Mouse (Mus musculus) heart, adult 2 months (tissue): ENCODE results near the gene Amy2a1. TPM values are rescaled to one million over a fixed set of nuclear protein-coding genes. Genes with fewer than 3 reads are reported as not detected.
"Not testable (repeated sequence)": the region's sequence is repeated elsewhere in the genome, so short reads cannot be mapped to it uniquely, and the experiment has no call there.

Source experiments
- DNase-seq, 2 experiments: peaks; one replicate each; pipeline ENCODE4 v3.0.0; 2021
- H3K27ac ChIP-seq: fragments of 200-600 bp; 2 replicates; pipeline ENCODE4 v1.8.1; 2022
- H3K27me3 ChIP-seq: fragments of 200-500 bp; 2 replicates; pipeline ENCODE4 v1.6.1; 2012; ENCODE audit warnings: mild to moderate bottlenecking, low read length, inconsistent platforms, mixed read lengths; ENCODE audit not compliant: control insufficient read depth, insufficient read depth
- H3K36me3 ChIP-seq: fragments of 200-500 bp; 2 replicates; pipeline ENCODE4 v1.6.1; 2012; ENCODE audit warnings: low read length, inconsistent platforms; ENCODE audit not compliant: control insufficient read depth, insufficient read depth
- H3K4me1 ChIP-seq: fragments of 200-500 bp; 2 replicates; pipeline ENCODE4 v1.6.1; 2011; ENCODE audit warnings: low read length; ENCODE audit not compliant: control insufficient read depth, insufficient read depth
- H3K4me3 ChIP-seq: fragments of 200-600 bp; 2 replicates; pipeline ENCODE4 v1.8.1; 2022
- H3K79me2 ChIP-seq: fragments of 200-500 bp; replicated peaks from 2 replicates; pipeline ENCODE4 v1.6.1; 2012; ENCODE audit warnings: mild to moderate bottlenecking, inconsistent platforms, low read length, moderate library complexity, mixed read lengths; ENCODE audit not compliant: control insufficient read depth, insufficient read depth
- H3K9ac ChIP-seq: fragments of 200-500 bp; 2 replicates; pipeline ENCODE4 v1.6.1; 2012; ENCODE audit warnings: low read depth, mild to moderate bottlenecking, control low read depth, inconsistent platforms, low read length, mixed read lengths
- CTCF ChIP-seq: fragments of 200-600 bp; IDR thresholded peaks from 2 replicates; pipeline ENCODE4 v1.8.1; 2022; ENCODE audit warnings: antibody characterized with exemption, mild to moderate bottlenecking, moderate library complexity
- EP300 ChIP-seq: fragments of 200-500 bp; IDR thresholded peaks from 2 replicates; pipeline ENCODE4 v1.6.1; 2011; ENCODE audit warnings: low read depth, low read length, control low read depth; ENCODE audit not compliant: insufficient read depth
- POLR2A ChIP-seq: fragments of 200-500 bp; IDR thresholded peaks from 2 replicates; pipeline ENCODE4 v1.6.1; 2011; ENCODE audit warnings: mild to moderate bottlenecking, low read depth, low read length, control low read depth; ENCODE audit not compliant: insufficient read depth
- WGBS: fragments of 180-500 bp; shearing (Covaris S2); methylation state at CpG from one replicate; pipeline ENCODE4 v1.1.7; 2018; 5-methylcytosine and 5-hydroxymethylcytosine counted together
- intact Hi-C: fragments of 180-260 bp; cut with DNase I; formaldehyde crosslinking; loops from one replicate; pipeline ENCODE4 v1.15.1; 2025
- long read RNA-seq: library from polyadenylated mRNA; stranded (forward); transcript quantifications from one replicate; pipeline ENCODE4 v2.0.0, GENCODE M21; 2021
- polyA plus RNA-seq: library from polyadenylated mRNA; depleted of rRNA; stranded (reverse); fragments of >200 nt; gene quantifications from 2 replicates; pipeline ENCODE4 v1.2.3, GENCODE M21; 2012; rRNA removed
- total RNA-seq, 2 experiments: library from RNA; stranded (reverse); gene quantifications; 2 replicates each; pipeline ENCODE4 v1.2.3; 2021

Gene Amy2a1
- total RNA-seq: not detected
- not detected in 2 replicates for polyA plus RNA-seq
- long read RNA-seq: 0 reads

GRCm38 (mm10) chr3:113532328-113532727 is at the start of gene Amy2a1:
Gene Amy2a1, minus strand, starts transcription at chr3:113532428.
- H3K27ac ChIP-seq, DNase-seq, H3K4me1 ChIP-seq, H3K9ac ChIP-seq, H3K36me3 ChIP-seq, H3K4me3 ChIP-seq, H3K27me3 ChIP-seq, H3K79me2 ChIP-seq, intact Hi-C loops: not testable (repeated sequence)
- whole genome bisulfite sequencing: 83% methylated on average over 3 of the region's 3 CpGs

GRCm38 (mm10) chr3:113574578-113574977 is 42.4 kb upstream of the Amy2a1 start:
- 62% methylated on average over 4 of the region's 4 CpGs for WGBS
- no peak overlapping the region for H3K4me3 ChIP-seq

DNA sequence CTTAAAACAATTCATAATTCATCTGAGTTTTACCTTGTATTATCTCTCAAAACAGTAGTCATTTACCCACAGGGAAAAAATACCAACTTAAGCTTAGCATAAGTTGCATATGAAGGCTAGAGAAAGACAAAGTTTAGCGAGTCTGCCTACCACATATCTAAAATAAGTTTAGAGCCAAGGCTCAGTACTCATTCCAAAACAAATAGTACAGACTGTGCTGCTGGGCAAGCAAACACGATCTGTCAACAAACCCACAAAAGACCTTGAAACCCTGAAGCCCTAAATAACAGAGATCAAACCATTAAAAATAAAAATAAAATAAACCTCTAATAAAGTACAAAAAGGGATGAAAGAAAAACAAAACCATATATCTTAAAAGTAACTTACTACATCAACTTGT is 41.9 kb upstream of the Amy2a1 start:
- Histone ChIP-seq H3K4me3 (no peak overlapping the region), H3K9ac (no peak overlapping the region), H3K4me1 (no peaks in the 10 kb centered on the region), H3K27me3 (no peaks in the 10 kb centered on the region), H3K79me2 (no peaks in the 10 kb centered on the region), H3K36me3 (no peaks in the 10 kb centered on the region), H3K27ac (no peak overlapping the region)
- intact Hi-C loops: no loop called here
- DNase-seq: no peak
- TF ChIP-seq POLR2A: no peak
- no peak for TF ChIP-seq CTCF
- no peak for TF ChIP-seq EP300
- WGBS: 27% methylated on average over 2 of the region's 2 CpGs

More at GRCm38 (mm10) chr3:113574578-113574977, 42.4 kb upstream of the Amy2a1 start:
- Histone ChIP-seq H3K27me3 (no peaks in the 10 kb centered on the region), H3K27ac (no peak overlapping the region), H3K79me2 (no peaks in the 10 kb centered on the region), H3K36me3 (no peaks in the 10 kb centered on the region), H3K9ac (no peak overlapping the region), H3K4me1 (no peaks in the 10 kb centered on the region)
- intact Hi-C loops: no loop called here
- TF ChIP-seq EP300 (no peak), CTCF (no peak), POLR2A (no peak)
- DNase-seq: no peak

GRCm38 (mm10) chr3:113572158-113572557 is 39.9 kb upstream of the Amy2a1 start:
- no peaks in the 10 kb centered on the region for H3K27me3 ChIP-seq
- no peak overlapping the region for H3K4me3 ChIP-seq
- H3K36me3 ChIP-seq: no peaks in the 10 kb centered on the region
- H3K27ac ChIP-seq: no peak overlapping the region
- no peaks in the 10 kb centered on the region for H3K79me2 ChIP-seq
- TF ChIP-seq CTCF (no peak), EP300 (no peak), POLR2A (no peak)
- H3K4me1 ChIP-seq: no peaks in the 10 kb centered on the region
- H3K9ac ChIP-seq: no peak overlapping the region
- 83% methylated on average over 3 of the region's 3 CpGs for WGBS
- intact Hi-C loops: no loop called here
- no peak for DNase-seq

- Histone ChIP-seq H3K36me3 (no peaks in the 10 kb centered on the region), H3K27ac (no peak overlapping the region), H3K4me1 (no peaks in the 10 kb centered on the region), H3K9ac (no peak overlapping the region), H3K79me2 (no peaks in the 10 kb centered on the region), H3K4me3 (no peak overlapping the region), H3K27me3 (no peaks in the 10 kb centered on the region)
- intact Hi-C loops: no loop called here
- no peak for DNase-seq
- TF ChIP-seq POLR2A: no peak
- TF ChIP-seq EP300: no peak
- no peak for TF ChIP-seq CTCF
These were observed 7.5 kb upstream of the Amy2a1 start for GRCm38 (mm10) chr3:113539692-113540091.

Other genes with a start within 250 kb of the Amy2a1 start
- not detected for gene Amy2a4, start 241.0 kb downstream of the Amy2a1 start, total RNA-seq
- gene Amy2a4, start 241.0 kb downstream of the Amy2a1 start, polyA plus RNA-seq: not detected in 2 replicates
- not detected for gene Amy2a3, start 208.4 kb downstream of the Amy2a1 start, total RNA-seq
- gene Amy2a3, start 208.4 kb downstream of the Amy2a1 start, polyA plus RNA-seq: not detected in 2 replicates
- gene Amy2a2, start 175.8 kb downstream of the Amy2a1 start, total RNA-seq: not detected
- not detected in 2 replicates for gene Amy2a2, start 175.8 kb downstream of the Amy2a1 start, polyA plus RNA-seq
- 1 to 10 TPM; 5.9 to 6.9 TPM for gene Amy1, start 74.3 kb upstream of the Amy2a1 start, total RNA-seq
- gene Amy1, start 74.3 kb upstream of the Amy2a1 start, polyA plus RNA-seq: 5.0 and 9.0 TPM in 2 replicates
- 10 to 100 TPM in 1 of 2 experiments, 1 to 10 TPM in 1; 7.2 to 10.8 TPM for gene Rnpc3, start 97.7 kb upstream of the Amy2a1 start, total RNA-seq
- gene Rnpc3, start 97.7 kb upstream of the Amy2a1 start, polyA plus RNA-seq: 4.6 and 11.5 TPM in 2 replicates